Mouse (Mus musculus): ENCODE data around the gene Ecsit. TPM values are rescaled to one million over a fixed set of nuclear protein-coding genes. Genes with fewer than 3 reads are reported as not detected.

Ecsit gene
- polyA plus RNA-seq, 1 experiment from 2014 or later: 32.4 TPM

- Histone ChIP-seq H3K4me3 (ENCODE audit: low read depth, low read length) (peak overlapping the region; percentile 93), H3K27me3 (ENCODE audit: control insufficient read depth, insufficient read depth, low read length) (peaks cover 8% of the 10 kb centered on the region; the same call in 1 of the 2 replicates), H3K27ac (ENCODE audit: low read depth, low read length) (peak overlapping the region; percentile 95), H3K4me1 (replicated peaks; ENCODE audit: control insufficient read depth, insufficient read depth, low read length) (peaks cover 8% of the 10 kb centered on the region; the same call in 1 of the 2 replicates), H3K4me2 (replicated peaks; ENCODE audit: low read depth, low read length) (peak overlapping the region; percentile 68), H3K9me3 (ENCODE audit: control insufficient read depth, low read length) (no peaks in the 10 kb centered on the region), H3K9ac (ENCODE audit: low read depth, low read length) (peak overlapping the region; percentile 97), H3K36me3 (ENCODE audit: control insufficient read depth, insufficient read depth, low read length) (no peaks in the 10 kb centered on the region)
- DNase-seq (ENCODE audit: low spot score): peak; percentile 71
- under 1% methylated on average over 45 of the region's 67 CpGs for WGBS
- ATAC-seq (ENCODE audit: low FRiP score): peak; percentile 39
Observed at GRCm38 (mm10) chr9:22051161-22051957, 33.9 kb downstream of the Ecsit start.

GRCm38 (mm10) chr9:22050351-22050889 is 34.8 kb downstream of the Ecsit start:
- WGBS: under 1% methylated on average over 28 of the region's 43 CpGs
- Histone ChIP-seq H3K27ac (ENCODE audit: low read depth, low read length) (peak overlapping the region; percentile 95), H3K9ac (ENCODE audit: low read depth, low read length) (peak overlapping the region; percentile 97), H3K9me3 (ENCODE audit: control insufficient read depth, low read length) (no peaks in the 10 kb centered on the region), H3K36me3 (ENCODE audit: control insufficient read depth, insufficient read depth, low read length) (no peaks in the 10 kb centered on the region), H3K27me3 (ENCODE audit: control insufficient read depth, insufficient read depth, low read length) (peaks cover 8% of the 10 kb centered on the region; the same call in 1 of the 2 replicates), H3K4me2 (replicated peaks; ENCODE audit: low read depth, low read length) (peak overlapping the region; percentile 68), H3K4me1 (replicated peaks; ENCODE audit: control insufficient read depth, insufficient read depth, low read length) (peaks cover 8% of the 10 kb centered on the region; the same call in 1 of the 2 replicates), H3K4me3 (ENCODE audit: low read depth, low read length) (peak overlapping the region; percentile 93)
- peak; percentile 91 for DNase-seq (ENCODE audit: low spot score)
- ATAC-seq (ENCODE audit: low FRiP score): peak; percentile 73

- peak; percentile 51 for DNase-seq (ENCODE audit: low spot score)
- peak overlapping the region; percentile 95 for H3K27ac ChIP-seq (ENCODE audit: low read depth, low read length)
- H3K4me2 ChIP-seq (replicated peaks; ENCODE audit: low read depth, low read length): peak overlapping the region; percentile 68
- peaks cover 8% of the 10 kb centered on the region; the same call in 1 of the 2 replicates for H3K27me3 ChIP-seq (ENCODE audit: control insufficient read depth, insufficient read depth, low read length)
- peak overlapping the region; percentile 93 for H3K4me3 ChIP-seq (ENCODE audit: low read depth, low read length)
- no peak for ATAC-seq (ENCODE audit: low FRiP score)
- no peaks in the 10 kb centered on the region for H3K36me3 ChIP-seq (ENCODE audit: control insufficient read depth, insufficient read depth, low read length)
- H3K9me3 ChIP-seq (ENCODE audit: control insufficient read depth, low read length): no peaks in the 10 kb centered on the region
- peak overlapping the region; percentile 97 for H3K9ac ChIP-seq (ENCODE audit: low read depth, low read length)
- 30% methylated on average over 4 of the region's 4 CpGs for WGBS
- H3K4me1 ChIP-seq (replicated peaks; ENCODE audit: control insufficient read depth, insufficient read depth, low read length): peaks cover 8% of the 10 kb centered on the region; the same call in 1 of the 2 replicates
Observed at GRCm38 (mm10) chr9:22049721-22050270, 35.4 kb downstream of the Ecsit start.

- Histone ChIP-seq H3K9ac (ENCODE audit: low read depth, low read length) (peak overlapping the region; percentile 97), H3K9me3 (ENCODE audit: control insufficient read depth, low read length) (no peaks in the 10 kb centered on the region), H3K27ac (ENCODE audit: low read depth, low read length) (peak overlapping the region; percentile 95), H3K4me2 (replicated peaks; ENCODE audit: low read depth, low read length) (peak overlapping the region; percentile 68), H3K36me3 (ENCODE audit: control insufficient read depth, insufficient read depth, low read length) (no peaks in the 10 kb centered on the region), H3K4me1 (replicated peaks; ENCODE audit: control insufficient read depth, insufficient read depth, low read length) (peaks cover 5% of the 10 kb centered on the region; the same call in 1 of the 2 replicates), H3K27me3 (ENCODE audit: control insufficient read depth, insufficient read depth, low read length) (peaks cover 6% of the 10 kb centered on the region; the same call in 1 of the 2 replicates), H3K4me3 (ENCODE audit: low read depth, low read length) (peak overlapping the region; percentile 93)
- DNase-seq (ENCODE audit: low spot score): no peak
- 72% methylated on average over 11 of the region's 11 CpGs for WGBS
- ATAC-seq (ENCODE audit: low FRiP score): no peak
Observed at GRCm38 (mm10) chr9:22049315-22049714, 35.9 kb downstream of the Ecsit start.

GRCm38 (mm10) chr9:22047329-22047728 is 37.9 kb downstream of the Ecsit start:
- Histone ChIP-seq H3K4me3 (ENCODE audit: low read depth, low read length) (no peak overlapping the region), H3K27ac (ENCODE audit: low read depth, low read length) (no peak overlapping the region), H3K9me3 (ENCODE audit: control insufficient read depth, low read length) (no peaks in the 10 kb centered on the region), H3K9ac (ENCODE audit: low read depth, low read length) (no peak overlapping the region), H3K27me3 (ENCODE audit: control insufficient read depth, insufficient read depth, low read length) (peaks cover 6% of the 10 kb centered on the region; the same call in 1 of the 2 replicates), H3K36me3 (ENCODE audit: control insufficient read depth, insufficient read depth, low read length) (no peaks in the 10 kb centered on the region), H3K4me2 (replicated peaks; ENCODE audit: low read depth, low read length) (no peak overlapping the region), H3K4me1 (replicated peaks; ENCODE audit: control insufficient read depth, insufficient read depth, low read length) (peaks cover 5% of the 10 kb centered on the region; the same call in 1 of the 2 replicates)
- 64% methylated on average over 9 of the region's 9 CpGs for WGBS
- no peak for DNase-seq (ENCODE audit: low spot score)
- ATAC-seq (ENCODE audit: low FRiP score): no peak

GRCm38 (mm10) chr9:22041832-22042231 is 43.4 kb downstream of the Ecsit start:
- H3K9ac ChIP-seq (ENCODE audit: low read depth, low read length): no peak overlapping the region
- DNase-seq (ENCODE audit: low spot score) (no peak), ATAC-seq (ENCODE audit: low FRiP score) (no peak)
- no peak overlapping the region for H3K4me3 ChIP-seq (ENCODE audit: low read depth, low read length)
- no peaks in the 10 kb centered on the region for H3K27me3 ChIP-seq (ENCODE audit: control insufficient read depth, insufficient read depth, low read length)
- no peak overlapping the region for H3K27ac ChIP-seq (ENCODE audit: low read depth, low read length)
- H3K4me1 ChIP-seq (replicated peaks; ENCODE audit: control insufficient read depth, insufficient read depth, low read length): no peaks in the 10 kb centered on the region
- no peak overlapping the region for H3K4me2 ChIP-seq (replicated peaks; ENCODE audit: low read depth, low read length)
- H3K36me3 ChIP-seq (ENCODE audit: control insufficient read depth, insufficient read depth, low read length): no peaks in the 10 kb centered on the region
- H3K9me3 ChIP-seq (ENCODE audit: control insufficient read depth, low read length): no peaks in the 10 kb centered on the region
- 74% methylated on average over 2 of the region's 2 CpGs for WGBS

GRCm38 (mm10) chr9:22037826-22038225 is 47.4 kb downstream of the Ecsit start:
- Histone ChIP-seq H3K9me3 (ENCODE audit: control insufficient read depth, low read length) (no peaks in the 10 kb centered on the region), H3K36me3 (ENCODE audit: control insufficient read depth, insufficient read depth, low read length) (peaks cover 5% of the 10 kb centered on the region; the same call in 1 of the 2 replicates), H3K9ac (ENCODE audit: low read depth, low read length) (no peak overlapping the region), H3K4me2 (replicated peaks; ENCODE audit: low read depth, low read length) (no peak overlapping the region), H3K27me3 (ENCODE audit: control insufficient read depth, insufficient read depth, low read length) (no peaks in the 10 kb centered on the region), H3K4me1 (replicated peaks; ENCODE audit: control insufficient read depth, insufficient read depth, low read length) (peaks cover 9% of the 10 kb centered on the region), H3K27ac (ENCODE audit: low read depth, low read length) (no peak overlapping the region), H3K4me3 (ENCODE audit: low read depth, low read length) (no peak overlapping the region)
- 85% methylated on average over 10 of the region's 10 CpGs for WGBS
- DNase-seq (ENCODE audit: low spot score) (no peak), ATAC-seq (ENCODE audit: low FRiP score) (no peak)

GRCm38 (mm10) chr9:22035300-22036044 is 49.8 kb downstream of the Ecsit start:
- peak overlapping the region; percentile 86 for H3K27ac ChIP-seq (ENCODE audit: low read depth, low read length)
- 26% methylated on average over 6 of the region's 6 CpGs for WGBS

More at GRCm38 (mm10) chr9:22035300-22036044, 49.8 kb downstream of the Ecsit start:
- ATAC-seq (ENCODE audit: low FRiP score) (peak; percentile 92), DNase-seq (ENCODE audit: low spot score) (peak; percentile 78)
- H3K9ac ChIP-seq (ENCODE audit: low read depth, low read length): no peak overlapping the region
- H3K4me1 ChIP-seq (replicated peaks; ENCODE audit: control insufficient read depth, insufficient read depth, low read length): peaks cover 9% of the 10 kb centered on the region
- H3K9me3 ChIP-seq (ENCODE audit: control insufficient read depth, low read length): no peaks in the 10 kb centered on the region
- H3K27me3 ChIP-seq (ENCODE audit: control insufficient read depth, insufficient read depth, low read length): no peaks in the 10 kb centered on the region
- no peak overlapping the region for H3K4me3 ChIP-seq (ENCODE audit: low read depth, low read length)
- peaks cover 10% of the 10 kb centered on the region; the same call in 1 of the 2 replicates for H3K36me3 ChIP-seq (ENCODE audit: control insufficient read depth, insufficient read depth, low read length)
- H3K4me2 ChIP-seq (replicated peaks; ENCODE audit: low read depth, low read length): no peak overlapping the region

All from hindbrain, embryonic 11.5 days (tissue).